Mouse (Mus musculus) stomach, embryonic 15.5 days (tissue): ENCODE measurements around the gene Fscn1. TPM values are rescaled to one million over a fixed set of nuclear protein-coding genes. Genes with fewer than 3 reads are reported as not detected.

ENCODE experiments used
- polyA plus RNA-seq: library from polyadenylated mRNA; unstranded; fragments of >200 nt; fragmentation: Nextera tagmentation; extraction: Ambion mirVana; gene quantifications from 2 replicates; pipeline ENCODE4 v1.2.1, GENCODE M21; 2015

The Fscn1 gene
- polyA plus RNA-seq, 1 experiment from 2014 or later = 181 TPM

Other genes starting within 250 kb of the Fscn1 start
- gene Tnrc18, start 142.7 kb upstream of the Fscn1 start, polyA plus RNA-seq = 29.5 and 32.4 TPM in 2 replicates
- gene Fbxl18, start 64.9 kb upstream of the Fscn1 start, polyA plus RNA-seq = 12.3 and 12.6 TPM in 2 replicates
- gene Actb, start 53.6 kb upstream of the Fscn1 start, polyA plus RNA-seq = 14,327 and 14,357 TPM in 2 replicates
- gene Rnf216, start 152.7 kb downstream of the Fscn1 start, polyA plus RNA-seq = 33.9 and 35.2 TPM in 2 replicates
- not detected in 2 replicates for gene Olfr718-ps1, start 187.2 kb downstream of the Fscn1 start, polyA plus RNA-seq
- gene Rbak, start 220.4 kb downstream of the Fscn1 start, polyA plus RNA-seq = 10.5 and 11.1 TPM in 2 replicates
- 0.09 TPM in 1 of 2 replicates, not detected in the other for gene Spdye4b, start 220.7 kb downstream of the Fscn1 start, polyA plus RNA-seq